22 mouse cellular contexts compared by ENCODE assay signal in the genomic region with DNA sequence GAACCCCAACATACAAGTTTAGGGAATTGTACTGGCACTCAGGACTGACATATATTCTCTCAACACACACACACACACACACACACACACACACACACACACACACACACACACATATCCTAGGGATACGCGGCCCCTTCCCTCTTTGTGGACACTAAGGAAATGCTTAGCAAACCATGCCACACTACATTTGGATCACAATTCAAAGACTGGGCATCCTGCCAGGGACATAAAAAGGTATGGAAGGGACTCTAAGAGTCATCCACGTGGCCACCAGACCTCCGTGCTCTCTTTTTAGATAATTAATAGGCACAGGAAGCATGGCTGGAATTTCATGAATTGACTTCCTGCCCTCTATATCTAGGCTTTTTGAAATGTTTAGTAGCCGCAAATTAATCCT. TPM values are rescaled to one million over a fixed set of nuclear protein-coding genes. Genes with fewer than 3 reads are reported as not detected.
A peak's percentile ranks its signal among the peaks of the same experiment; 100 is the strongest.
DNase-seq lines count a peak whose midpoint lies in the region; ATAC-seq and TF ChIP-seq lines count a peak whose summit lies in the region.
"Had no signal": no experiment of that assay in that cellular context is flagged by ENCODE, and none has a peak within 500 bp of the region (broad histone marks: within the 10 kb centered on the region; RNA-seq: fewer than 3 reads in every experiment).

No protein-coding gene starts in this region.

- no peaks in the 10 kb centered on the region for H3K27me3 ChIP-seq in heart, embryonic 13.5 days (replicated peaks)
- H3K27me3 ChIP-seq in kidney, embryonic 16.5 days (ENCODE audit: insufficient read depth, low read length), result peaks cover 10% of the 10 kb centered on the region
- H3K27me3 ChIP-seq in kidney, embryonic 14.5 days (ENCODE audit: control insufficient read depth, insufficient read depth, low read length), result no peaks in the 10 kb centered on the region
- H3K27me3 ChIP-seq in midbrain, embryonic 14.5 days (ENCODE audit: control insufficient read depth, insufficient read depth, low read length), result no peaks in the 10 kb centered on the region
- H3K27me3 ChIP-seq in midbrain, embryonic 11.5 days (ENCODE audit: control insufficient read depth, insufficient read depth, low read length), result no peaks in the 10 kb centered on the region
- H3K27me3 ChIP-seq: embryonic facial prominence, embryonic 12.5 days; liver, embryonic 13.5 days; neural tube, embryonic 12.5 days; stomach, embryonic 15.5 days had no signal

- TF ChIP-seq CTCF in left cerebral cortex, adult 2 months (IDR thresholded peaks at IDR 0.05), result no peak

- intact Hi-C loops in heart, postnatal 36 days (cut with DNase I), result no loop called here
- intact Hi-C loops in left cerebral cortex, adult 2 months (cut with DNase I), result no loop called here

- WGBS in heart, embryonic 13.5 days, result 35% methylated on average over 5 of the region's 5 CpGs
- WGBS in kidney, embryonic 16.5 days, result 57% methylated on average over 5 of the region's 5 CpGs
- WGBS in kidney, embryonic 14.5 days, result 65% methylated on average over 5 of the region's 5 CpGs
- 59% methylated on average over 5 of the region's 5 CpGs for WGBS in midbrain, embryonic 14.5 days
- 80% methylated on average over 5 of the region's 5 CpGs for WGBS in midbrain, embryonic 11.5 days

- no peak overlapping the region for H3K4me3 ChIP-seq in heart, embryonic 13.5 days
- no peak overlapping the region for H3K4me3 ChIP-seq in kidney, embryonic 16.5 days (ENCODE audit: low read length)
- H3K4me3 ChIP-seq in kidney, embryonic 14.5 days (ENCODE audit: low read length), result no peak overlapping the region
- H3K4me3 ChIP-seq in midbrain, embryonic 14.5 days (replicated peaks; ENCODE audit: low read depth, low read length), result no peak overlapping the region
- no peak overlapping the region for H3K4me3 ChIP-seq in midbrain, embryonic 11.5 days (ENCODE audit: low read depth, low read length)
- H3K4me3 ChIP-seq in left cerebral cortex, adult 2 months, result no peak overlapping the region
- H3K4me3 ChIP-seq: embryonic facial prominence, embryonic 12.5 days; heart, embryonic 10.5 days; liver, embryonic 13.5 days; neural tube, embryonic 12.5 days; stomach, embryonic 15.5 days had no signal

- H3K4me1 ChIP-seq in heart, embryonic 13.5 days, result peaks cover 8% of the 10 kb centered on the region; the same call in 1 of the 2 replicates
- H3K4me1 ChIP-seq in kidney, embryonic 16.5 days (ENCODE audit: insufficient read depth, low read length), result no peaks in the 10 kb centered on the region
- no peaks in the 10 kb centered on the region for H3K4me1 ChIP-seq in kidney, embryonic 14.5 days (ENCODE audit: control insufficient read depth, insufficient read depth, low read length)
- no peaks in the 10 kb centered on the region for H3K4me1 ChIP-seq in midbrain, embryonic 14.5 days (ENCODE audit: control insufficient read depth, insufficient read depth, low read length)
- no peaks in the 10 kb centered on the region for H3K4me1 ChIP-seq in midbrain, embryonic 11.5 days (ENCODE audit: control insufficient read depth, insufficient read depth, low read length)
- H3K4me1 ChIP-seq: embryonic facial prominence, embryonic 12.5 days; heart, embryonic 10.5 days; liver, embryonic 13.5 days; neural tube, embryonic 12.5 days; stomach, embryonic 15.5 days had no signal

- no peak for DNase-seq in heart, postnatal 36 days
- DNase-seq in midbrain, embryonic 14.5 days, result peak; percentile 30
- DNase-seq in midbrain, embryonic 11.5 days (ENCODE audit: low spot score, missing footprints), result no peak
- no peak for DNase-seq in left cerebral cortex, adult 2 months (ENCODE audit: extremely low spot score in 1 of 2, low spot score in 2 of 2)
- DNase-seq: cerebellum, adult 18-20 months; liver, embryonic 13.5 days; lung, postnatal 10 days; right cerebral cortex, postnatal 14 days; thymus, adult 2 months had no signal

- H3K9ac ChIP-seq in heart, embryonic 13.5 days, result no peak overlapping the region
- H3K9ac ChIP-seq in kidney, embryonic 16.5 days (replicated peaks; ENCODE audit: low read length), result no peak overlapping the region
- no peak overlapping the region for H3K9ac ChIP-seq in kidney, embryonic 14.5 days (ENCODE audit: low read depth, low read length)
- no peak overlapping the region for H3K9ac ChIP-seq in midbrain, embryonic 14.5 days (replicated peaks; ENCODE audit: low read length)
- no peak overlapping the region for H3K9ac ChIP-seq in midbrain, embryonic 11.5 days (ENCODE audit: low read length)
- H3K9ac ChIP-seq: embryonic facial prominence, embryonic 12.5 days; hindbrain, embryonic 14.5 days; liver, embryonic 13.5 days; neural tube, embryonic 12.5 days; stomach, embryonic 15.5 days had no signal

- 0 out of 2 replicates have a peak overlapping the region, but pooled peaks have one; percentile 39 for H3K27ac ChIP-seq in heart, embryonic 13.5 days (replicated peaks)
- no peak overlapping the region for H3K27ac ChIP-seq in kidney, embryonic 16.5 days (ENCODE audit: low read length)
- H3K27ac ChIP-seq in kidney, embryonic 14.5 days (ENCODE audit: low read depth, low read length), result no peak overlapping the region
- no peak overlapping the region for H3K27ac ChIP-seq in midbrain, embryonic 14.5 days (replicated peaks; ENCODE audit: low read depth, low read length)
- H3K27ac ChIP-seq in midbrain, embryonic 11.5 days (ENCODE audit: low read depth, low read length), result no peak overlapping the region
- H3K27ac ChIP-seq in left cerebral cortex, adult 2 months, result no peak overlapping the region
- H3K27ac ChIP-seq: embryonic facial prominence, embryonic 12.5 days; heart, embryonic 10.5 days; hindbrain, embryonic 14.5 days; liver, embryonic 13.5 days; neural tube, embryonic 12.5 days; stomach, embryonic 15.5 days had no signal

- H3K36me3 ChIP-seq in heart, embryonic 13.5 days, result no peaks in the 10 kb centered on the region
- H3K36me3 ChIP-seq in kidney, embryonic 16.5 days (ENCODE audit: insufficient read depth, low read length), result no peaks in the 10 kb centered on the region
- H3K36me3 ChIP-seq in kidney, embryonic 14.5 days (ENCODE audit: control insufficient read depth, insufficient read depth, low read length), result no peaks in the 10 kb centered on the region
- H3K36me3 ChIP-seq in midbrain, embryonic 14.5 days (ENCODE audit: control insufficient read depth, insufficient read depth, low read length), result no peaks in the 10 kb centered on the region
- no peaks in the 10 kb centered on the region for H3K36me3 ChIP-seq in midbrain, embryonic 11.5 days (ENCODE audit: control insufficient read depth, insufficient read depth, low read length)
- H3K36me3 ChIP-seq: embryonic facial prominence, embryonic 12.5 days; heart, embryonic 10.5 days; liver, embryonic 13.5 days; neural tube, embryonic 12.5 days; stomach, embryonic 15.5 days had no signal

- ATAC-seq in heart, embryonic 13.5 days (ENCODE audit: extremely low read depth, insufficient number of reproducible peaks, low FRiP score, low TSS enrichment), result no peak; the same call in 1 of the 2 replicates
- 0 out of 2 replicates have a peak, but pooled peaks have one; percentile 39 for ATAC-seq in kidney, embryonic 16.5 days (ENCODE audit: low FRiP score, low TSS enrichment)
- no peak for ATAC-seq in kidney, embryonic 14.5 days (ENCODE audit: low FRiP score, low TSS enrichment)
- ATAC-seq in midbrain, embryonic 14.5 days (ENCODE audit: low FRiP score, low TSS enrichment), result no peak
- ATAC-seq in midbrain, embryonic 11.5 days (ENCODE audit: low FRiP score), result no peak
- ATAC-seq: intestine, embryonic 16.5 days had no signal

- H3K4me2 ChIP-seq in heart, embryonic 13.5 days, result no peak overlapping the region
- no peak overlapping the region for H3K4me2 ChIP-seq in kidney, embryonic 16.5 days (replicated peaks; ENCODE audit: low read depth, low read length)
- no peak overlapping the region for H3K4me2 ChIP-seq in kidney, embryonic 14.5 days (replicated peaks; ENCODE audit: low read depth, low read length)
- no peak overlapping the region for H3K4me2 ChIP-seq in midbrain, embryonic 14.5 days (ENCODE audit: low read length)
- no peak overlapping the region for H3K4me2 ChIP-seq in midbrain, embryonic 11.5 days
- H3K4me2 ChIP-seq: embryonic facial prominence, embryonic 12.5 days; hindbrain, embryonic 14.5 days; liver, embryonic 13.5 days; neural tube, embryonic 12.5 days; stomach, embryonic 15.5 days had no signal

- H3K9me3 ChIP-seq in heart, embryonic 13.5 days, result no peaks in the 10 kb centered on the region
- H3K9me3 ChIP-seq in kidney, embryonic 16.5 days (ENCODE audit: low read length), result no peaks in the 10 kb centered on the region
- H3K9me3 ChIP-seq in kidney, embryonic 14.5 days (ENCODE audit: control insufficient read depth, low read length), result no peaks in the 10 kb centered on the region
- H3K9me3 ChIP-seq in midbrain, embryonic 14.5 days (ENCODE audit: control insufficient read depth, low read length), result no peaks in the 10 kb centered on the region
- no peaks in the 10 kb centered on the region for H3K9me3 ChIP-seq in midbrain, embryonic 11.5 days (ENCODE audit: control insufficient read depth, low read length)
- H3K9me3 ChIP-seq: embryonic facial prominence, embryonic 12.5 days; heart, embryonic 10.5 days; liver, embryonic 13.5 days; neural tube, embryonic 12.5 days; stomach, embryonic 15.5 days had no signal

RNA-seq across cellular contexts. Expression of a gene that starts 12.5 kb away (rescaled TPM):
- 226 and 272 TPM in 2 replicates for polyA plus RNA-seq in heart, embryonic 13.5 days (2015; fragmentation: Nextera tagmentation; extraction: Ambion mirVana)
- total RNA-seq in heart, postnatal 36 days (2021), result 1 to 10 TPM; 2.7 to 3.1 TPM
- 75.7 and 81.3 TPM in 2 replicates for polyA plus RNA-seq in kidney, embryonic 16.5 days (2015; fragmentation: Nextera tagmentation; extraction: Ambion mirVana)
- polyA plus RNA-seq in kidney, embryonic 14.5 days (2014; fragmentation: Nextera tagmentation; extraction: Ambion mirVana), result 70.5 and 71.0 TPM in 2 replicates
- polyA plus RNA-seq in midbrain, embryonic 14.5 days (2014; fragmentation: Nextera tagmentation; extraction: Ambion mirVana), result 195 and 260 TPM in 2 replicates
- polyA plus RNA-seq in midbrain, embryonic 11.5 days (2014; fragmentation: Nextera tagmentation; extraction: Ambion mirVana), result 109 and 129 TPM in 2 replicates
- total RNA-seq in left cerebral cortex, adult 2 months (2021), result 10 to 100 TPM; 86.5 to 89.7 TPM
- total RNA-seq: monocyte, adult 5-6 weeks had no signal
- polyA plus RNA-seq: spleen, adult 2 months had no signal

RNA-seq across cellular contexts. Expression of a gene that starts 13.2 kb away (rescaled TPM):
- 12.3 and 15.1 TPM in 2 replicates for polyA plus RNA-seq in heart, embryonic 13.5 days (2015; fragmentation: Nextera tagmentation; extraction: Ambion mirVana)
- 1 to 10 TPM in 1 of 2 experiments, not detected in 1; 1.1 TPM for total RNA-seq in heart, postnatal 36 days (2021)
- polyA plus RNA-seq in kidney, embryonic 16.5 days (2015; fragmentation: Nextera tagmentation; extraction: Ambion mirVana), result 5.2 and 6.1 TPM in 2 replicates
- 0.23 and 0.34 TPM in 2 replicates for polyA plus RNA-seq in kidney, embryonic 14.5 days (2014; fragmentation: Nextera tagmentation; extraction: Ambion mirVana)
- polyA plus RNA-seq in midbrain, embryonic 14.5 days (2014; fragmentation: Nextera tagmentation; extraction: Ambion mirVana), result 1.8 and 1.9 TPM in 2 replicates
- 0.81 and 1.0 TPM in 2 replicates for polyA plus RNA-seq in midbrain, embryonic 11.5 days (2014; fragmentation: Nextera tagmentation; extraction: Ambion mirVana)
- total RNA-seq in left cerebral cortex, adult 2 months (2021), result 1 to 10 TPM; 2.2 to 2.9 TPM
- total RNA-seq: common myeloid progenitor, adult 5-6 weeks; megakaryocyte-erythroid progenitor cell, adult 5-6 weeks; monocyte, adult 5-6 weeks had no signal
- polyA plus RNA-seq: spleen, adult 2 months; thymus, adult 2 months had no signal

RNA-seq across cellular contexts. Expression of a gene that starts 17.1 kb away (rescaled TPM):
- polyA plus RNA-seq in heart, embryonic 13.5 days (2015; fragmentation: Nextera tagmentation; extraction: Ambion mirVana), result 448 and 526 TPM in 2 replicates
- 10 to 100 TPM; 26.8 to 32.9 TPM for total RNA-seq in heart, postnatal 36 days (2021)
- 471 and 473 TPM in 2 replicates for polyA plus RNA-seq in kidney, embryonic 16.5 days (2015; fragmentation: Nextera tagmentation; extraction: Ambion mirVana)
- polyA plus RNA-seq in kidney, embryonic 14.5 days (2014; fragmentation: Nextera tagmentation; extraction: Ambion mirVana), result 510 and 726 TPM in 2 replicates
- 319 and 320 TPM in 2 replicates for polyA plus RNA-seq in midbrain, embryonic 14.5 days (2014; fragmentation: Nextera tagmentation; extraction: Ambion mirVana)
- 418 and 447 TPM in 2 replicates for polyA plus RNA-seq in midbrain, embryonic 11.5 days (2014; fragmentation: Nextera tagmentation; extraction: Ambion mirVana)
- total RNA-seq in left cerebral cortex, adult 2 months (2021), result 100 to 1,000 TPM; 124 to 129 TPM

RNA-seq across cellular contexts. Expression of a gene that starts 24.1 kb away (rescaled TPM):
- 15.2 and 16.5 TPM in 2 replicates for polyA plus RNA-seq in heart, embryonic 13.5 days (2015; fragmentation: Nextera tagmentation; extraction: Ambion mirVana)
- under 1 TPM in 1 of 2 experiments, not detected in 1; 0.58 TPM for total RNA-seq in heart, postnatal 36 days (2021)
- 2.8 and 3.2 TPM in 2 replicates for polyA plus RNA-seq in kidney, embryonic 16.5 days (2015; fragmentation: Nextera tagmentation; extraction: Ambion mirVana)
- 0.41 and 1.5 TPM in 2 replicates for polyA plus RNA-seq in kidney, embryonic 14.5 days (2014; fragmentation: Nextera tagmentation; extraction: Ambion mirVana)
- 8.0 and 17.2 TPM in 2 replicates for polyA plus RNA-seq in midbrain, embryonic 14.5 days (2014; fragmentation: Nextera tagmentation; extraction: Ambion mirVana)
- 1.8 and 2.6 TPM in 2 replicates for polyA plus RNA-seq in midbrain, embryonic 11.5 days (2014; fragmentation: Nextera tagmentation; extraction: Ambion mirVana)
- total RNA-seq in left cerebral cortex, adult 2 months (2021), result 100 to 1,000 TPM in 1 of 2 experiments, 10 to 100 TPM in 1; 99.1 to 155 TPM
- total RNA-seq: common myeloid progenitor, adult 5-6 weeks; megakaryocyte-erythroid progenitor cell, adult 5-6 weeks; monocyte, adult 5-6 weeks had no signal
- polyA plus RNA-seq: spleen, adult 2 months had no signal

RNA-seq across cellular contexts. Expression of a gene that starts 42.3 kb away (rescaled TPM):
- 517 and 589 TPM in 2 replicates for polyA plus RNA-seq in heart, embryonic 13.5 days (2015; fragmentation: Nextera tagmentation; extraction: Ambion mirVana)
- total RNA-seq in heart, postnatal 36 days (2021), result 10 to 100 TPM in 1 of 2 experiments, 1 to 10 TPM in 1; 8.3 to 15.1 TPM
- polyA plus RNA-seq in kidney, embryonic 16.5 days (2015; fragmentation: Nextera tagmentation; extraction: Ambion mirVana), result 441 and 452 TPM in 2 replicates
- polyA plus RNA-seq in kidney, embryonic 14.5 days (2014; fragmentation: Nextera tagmentation; extraction: Ambion mirVana), result 502 and 608 TPM in 2 replicates
- 670 and 741 TPM in 2 replicates for polyA plus RNA-seq in midbrain, embryonic 14.5 days (2014; fragmentation: Nextera tagmentation; extraction: Ambion mirVana)
- 666 and 674 TPM in 2 replicates for polyA plus RNA-seq in midbrain, embryonic 11.5 days (2014; fragmentation: Nextera tagmentation; extraction: Ambion mirVana)
- total RNA-seq in left cerebral cortex, adult 2 months (2021), result 100 to 1,000 TPM; 276 to 281 TPM
